Comparison of ENCODE assay signal across 35 mouse cellular contexts in genomic region chr16:87673155-87673554, GRCm38 (mm10).
"Had no signal": no experiment of that assay in that cellular context is flagged by ENCODE, and none has a peak within 500 bp of the region (broad histone marks: within the 10 kb centered on the region; RNA-seq: fewer than 3 reads in every experiment).

No protein-coding gene starts in this region.

- H3K4me1 ChIP-seq: heart, embryonic 10.5 days; hindbrain, embryonic 10.5 days; hindbrain, embryonic 12.5 days; hindbrain, embryonic 13.5 days; hindbrain, embryonic 15.5 days; intestine, embryonic 15.5 days had no signal

- H3K4me3 ChIP-seq: heart, embryonic 10.5 days; heart, embryonic 12.5 days; heart, embryonic 13.5 days; heart, embryonic 15.5 days; hindbrain, embryonic 10.5 days; hindbrain, embryonic 12.5 days; hindbrain, embryonic 13.5 days; hindbrain, embryonic 15.5 days; intestine, embryonic 15.5 days; kidney, embryonic 15.5 days; layer of hippocampus, adult 2 months had no signal

- H3K4me2 ChIP-seq: heart, embryonic 11.5 days; heart, embryonic 12.5 days; heart, embryonic 13.5 days; heart, embryonic 15.5 days; hindbrain, embryonic 12.5 days; hindbrain, embryonic 13.5 days; hindbrain, embryonic 14.5 days; hindbrain, embryonic 15.5 days; intestine, embryonic 15.5 days; kidney, embryonic 15.5 days had no signal

- H3K9ac ChIP-seq: heart, embryonic 12.5 days; heart, embryonic 13.5 days; heart, embryonic 15.5 days; hindbrain, embryonic 12.5 days; hindbrain, embryonic 13.5 days; hindbrain, embryonic 14.5 days; hindbrain, embryonic 15.5 days; intestine, embryonic 15.5 days; kidney, embryonic 15.5 days had no signal

- H3K27ac ChIP-seq: heart, embryonic 10.5 days; heart, embryonic 13.5 days; heart, embryonic 15.5 days; hindbrain, embryonic 10.5 days; hindbrain, embryonic 12.5 days; hindbrain, embryonic 13.5 days; hindbrain, embryonic 14.5 days; hindbrain, embryonic 15.5 days; hindbrain, postnatal 0 days; intestine, embryonic 15.5 days; kidney, embryonic 15.5 days; kidney, postnatal 0 days; layer of hippocampus, adult 2 months had no signal

- H3K36me3 ChIP-seq: heart, embryonic 10.5 days; heart, embryonic 12.5 days; heart, embryonic 13.5 days; heart, embryonic 15.5 days; hindbrain, embryonic 10.5 days; hindbrain, embryonic 12.5 days; hindbrain, embryonic 13.5 days; hindbrain, embryonic 15.5 days; intestine, embryonic 15.5 days; kidney, embryonic 15.5 days had no signal

- DNase-seq: heart, postnatal 10 days; heart, postnatal 14 days; heart, postnatal 36 days; heart, postnatal 4 days; kidney, adult 11 months; kidney, adult 18-20 months; kidney, adult 2 months; kidney, adult 8-10 months; kidney, adult 9 months; kidney, postnatal 10 days; kidney, postnatal 14 days; kidney, postnatal 25 days; kidney, postnatal 36 days; kidney, postnatal 4 days; layer of hippocampus, adult 9-11 months; layer of hippocampus, postnatal 36 days had no signal

- H3K27me3 ChIP-seq: heart, embryonic 12.5 days; heart, embryonic 13.5 days; heart, embryonic 15.5 days; hindbrain, embryonic 12.5 days; hindbrain, embryonic 13.5 days; hindbrain, embryonic 15.5 days; intestine, embryonic 15.5 days; kidney, embryonic 15.5 days had no signal

- ATAC-seq: hindbrain, embryonic 16.5 days; hindbrain, postnatal 0 days; inflammation-experienced regulatory T-cells, adult 6 months; intestine, embryonic 15.5 days; intestine, embryonic 16.5 days; intestine, postnatal 0 days had no signal

- H3K9me3 ChIP-seq: heart, embryonic 10.5 days; heart, embryonic 12.5 days; heart, embryonic 13.5 days; heart, embryonic 15.5 days; hindbrain, embryonic 10.5 days; hindbrain, embryonic 12.5 days; hindbrain, embryonic 13.5 days; hindbrain, embryonic 15.5 days; intestine, embryonic 15.5 days; kidney, embryonic 15.5 days had no signal
